In the genomic region with DNA sequence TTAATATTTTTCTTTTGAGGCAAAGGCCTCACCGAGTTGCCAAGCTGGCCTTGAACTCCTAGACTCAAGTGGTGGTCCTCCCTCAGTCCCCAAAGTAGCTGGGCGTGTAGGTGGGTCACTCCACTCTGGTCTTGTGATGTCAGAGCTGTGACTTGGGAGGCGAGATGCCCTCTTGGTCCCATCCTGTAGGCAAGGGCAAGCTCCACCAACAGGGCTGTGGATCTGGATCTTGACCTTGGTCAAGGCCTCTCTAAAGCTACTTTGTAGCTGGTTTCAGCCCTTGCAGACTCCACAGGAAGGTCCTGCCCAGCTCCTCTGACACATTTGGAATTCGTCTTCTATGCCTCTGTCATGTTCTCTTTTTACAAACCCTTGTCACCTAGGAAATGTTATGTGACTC, we compare ENCODE assay signal across 27 mouse cellular contexts. TPM values are rescaled to one million over a fixed set of nuclear protein-coding genes. Genes with fewer than 3 reads are reported as not detected.
"Had no signal": no experiment of that assay in that cellular context is flagged by ENCODE, and none has a peak within 500 bp of the region (broad histone marks: within the 10 kb centered on the region; RNA-seq: fewer than 3 reads in every experiment).

No protein-coding gene starts in this region.

- H3K36me3 ChIP-seq: liver, embryonic 15.5 days; lung, embryonic 15.5 days; midbrain, embryonic 12.5 days; neural tube, embryonic 13.5 days; neural tube, embryonic 15.5 days had no signal

- H3K4me3 ChIP-seq: liver, embryonic 15.5 days; lung, embryonic 15.5 days; megakaryocyte, embryonic 14.5 days; midbrain, embryonic 12.5 days; myocyte; neural tube, embryonic 13.5 days; neural tube, embryonic 15.5 days had no signal

- H3K9me3 ChIP-seq: liver, embryonic 15.5 days; lung, embryonic 15.5 days; midbrain, embryonic 12.5 days; neural tube, embryonic 13.5 days; neural tube, embryonic 15.5 days had no signal

- H3K27ac ChIP-seq: liver, embryonic 15.5 days; lung, embryonic 15.5 days; macrophage; midbrain, embryonic 12.5 days; neural tube, embryonic 13.5 days; neural tube, embryonic 15.5 days had no signal

- H3K4me2 ChIP-seq: liver, embryonic 15.5 days; lung, embryonic 15.5 days; midbrain, embryonic 12.5 days; neural tube, embryonic 13.5 days; neural tube, embryonic 15.5 days had no signal

- H3K9ac ChIP-seq: liver, embryonic 15.5 days; liver, postnatal 0 days; lung, embryonic 15.5 days; midbrain, embryonic 12.5 days; neural tube, embryonic 13.5 days; neural tube, embryonic 15.5 days had no signal

- H3K27me3 ChIP-seq: lung, embryonic 15.5 days; midbrain, embryonic 12.5 days; neural tube, embryonic 13.5 days; neural tube, embryonic 15.5 days had no signal

- DNase-seq: liver, postnatal 0 days; lung, adult 2 months; lung, postnatal 14 days; lung, postnatal 36 days; midbrain, embryonic 14.5 days; right cerebral cortex, adult 18-20 months; right cerebral cortex, postnatal 25 days; right cerebral cortex, postnatal 4 days; spleen, adult 18-20 months; thymus, adult 2 months; thymus, postnatal 25 days; thymus, postnatal 4 days had no signal

- H3K4me1 ChIP-seq: liver, embryonic 15.5 days had no signal

- ATAC-seq: liver, postnatal 0 days; lung, postnatal 0 days; midbrain, embryonic 16.5 days had no signal

RNA-seq across cellular contexts. Expression of a gene that starts 6.6 kb away (rescaled TPM):
- polyA plus RNA-seq: liver, embryonic 15.5 days; liver, postnatal 0 days; lung, adult 2 months; lung, embryonic 15.5 days; macrophage; midbrain, embryonic 12.5 days; midbrain, embryonic 14.5 days; midbrain, embryonic 16.5 days; neural tube, embryonic 11.5 days; neural tube, embryonic 13.5 days; neural tube, embryonic 15.5 days; small intestine, adult 2 months; stomach, embryonic 14.5 days; stomach, embryonic 16.5 days; thymus, adult 2 months; urinary bladder, adult 2 months had no signal
